Mouse (Mus musculus) adrenal gland, postnatal 36 days (tissue): ENCODE results near the gene Atf6b. TPM values are rescaled to one million over a fixed set of nuclear protein-coding genes. Genes with fewer than 3 reads are reported as not detected.

Experiments used
- DNase-seq, 2 experiments: peaks; one replicate each; pipeline ENCODE4 v3.0.0; 2021; ENCODE audit warnings: mixed read lengths in 1 of 2
- total RNA-seq, 2 experiments: library from RNA; stranded (reverse); gene quantifications; 2 replicates each; pipeline ENCODE4 v1.2.3; 2021

Atf6b gene
- total RNA-seq, 2 experiments from 2014 or later, result 45.7 to 58.8 TPM

DNA sequence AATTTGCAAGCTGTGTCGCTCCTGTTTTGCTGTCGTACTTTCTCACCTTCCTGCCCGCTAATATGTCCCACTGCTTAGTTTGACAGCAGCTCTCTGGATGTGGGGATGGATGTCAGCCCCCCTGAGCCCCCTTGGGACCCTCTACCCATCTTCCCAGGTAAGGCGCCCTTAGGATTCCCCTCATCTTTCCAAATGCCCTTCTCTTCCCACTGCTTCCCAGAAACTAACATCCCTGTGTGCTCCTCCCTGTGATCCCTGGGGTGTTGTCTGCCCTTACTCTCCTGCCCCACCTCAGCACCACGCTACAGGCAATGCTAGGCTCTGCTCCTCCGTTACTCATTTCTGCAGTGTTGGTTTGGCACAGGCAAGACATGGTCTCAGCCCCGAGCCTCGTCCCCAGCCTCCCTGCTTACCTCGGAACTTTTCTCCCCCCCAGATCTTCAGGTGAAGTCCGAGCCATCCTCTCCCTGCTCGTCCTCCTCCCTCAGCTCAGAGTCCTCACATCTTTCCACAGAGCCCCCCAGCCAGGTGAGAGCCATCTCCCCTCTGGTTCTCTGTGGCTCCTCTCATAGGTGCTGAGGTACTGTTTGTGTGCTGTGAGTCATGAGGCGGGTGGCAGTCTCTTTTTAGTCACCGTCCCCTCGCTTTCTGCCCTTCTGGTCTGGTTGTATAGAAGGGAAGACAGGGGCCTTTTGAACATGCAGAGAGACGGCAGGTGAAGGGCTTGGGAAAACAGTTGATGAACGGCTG is 1.4 kb downstream of the Atf6b start:
- DNase-seq, result no peak

DNA sequence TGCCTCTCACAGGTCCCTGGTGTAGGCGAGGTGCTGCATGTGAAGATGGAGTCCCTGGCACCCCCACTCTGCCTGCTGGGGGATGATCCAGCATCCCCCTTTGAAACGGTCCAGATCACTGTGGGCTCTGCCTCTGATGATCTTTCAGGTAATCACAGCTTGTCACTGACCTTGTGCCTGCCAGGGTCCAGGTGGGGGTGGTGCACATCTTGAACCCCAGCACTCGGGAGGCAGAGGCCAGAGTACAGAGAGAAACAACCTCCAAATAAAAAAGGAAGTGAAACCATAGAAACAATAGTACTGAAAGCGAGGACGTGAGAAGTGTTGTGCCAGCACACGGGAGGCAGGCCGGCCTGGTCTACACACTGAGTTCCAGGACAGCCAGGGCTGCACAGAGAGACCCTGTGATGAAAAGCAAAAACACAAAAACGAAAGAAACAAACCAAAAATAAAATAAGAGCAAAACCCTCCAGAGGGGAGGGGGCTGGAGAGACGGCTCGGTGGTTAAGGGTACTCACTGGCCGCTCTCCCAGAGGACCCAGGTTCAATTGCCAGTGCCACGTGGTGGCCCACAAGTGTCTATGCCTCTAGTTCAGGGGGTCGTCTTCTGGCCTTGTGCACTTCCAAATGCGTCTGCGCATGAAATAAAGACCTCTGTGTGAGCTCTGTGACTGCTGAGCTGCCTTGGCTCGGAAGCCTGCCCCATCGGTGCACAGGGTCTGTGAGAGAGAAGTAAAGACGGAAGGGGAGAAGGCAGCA is 2.3 kb downstream of the Atf6b start:
- no peak for DNase-seq

DNA sequence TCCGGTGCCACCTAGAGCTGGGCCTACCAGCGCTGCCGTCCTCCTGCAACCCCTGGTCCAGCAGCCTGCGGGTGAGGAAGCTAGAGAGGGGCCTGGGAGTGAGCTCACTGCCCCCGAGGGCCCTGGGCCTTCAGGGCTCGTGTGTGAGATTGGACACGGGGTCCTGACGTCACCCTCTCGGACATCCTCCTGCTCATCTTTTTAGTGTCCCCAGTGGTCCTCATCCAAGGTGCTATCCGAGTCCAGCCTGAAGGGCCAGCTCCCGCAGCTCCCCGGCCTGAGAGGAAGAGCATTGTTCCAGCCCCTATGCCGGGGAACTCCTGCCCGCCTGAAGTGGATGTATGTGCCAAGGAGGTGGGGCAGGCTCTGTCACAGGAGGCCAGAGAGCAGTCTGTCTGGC is 3.8 kb downstream of the Atf6b start:
- DNase-seq, result no peak

DNA sequence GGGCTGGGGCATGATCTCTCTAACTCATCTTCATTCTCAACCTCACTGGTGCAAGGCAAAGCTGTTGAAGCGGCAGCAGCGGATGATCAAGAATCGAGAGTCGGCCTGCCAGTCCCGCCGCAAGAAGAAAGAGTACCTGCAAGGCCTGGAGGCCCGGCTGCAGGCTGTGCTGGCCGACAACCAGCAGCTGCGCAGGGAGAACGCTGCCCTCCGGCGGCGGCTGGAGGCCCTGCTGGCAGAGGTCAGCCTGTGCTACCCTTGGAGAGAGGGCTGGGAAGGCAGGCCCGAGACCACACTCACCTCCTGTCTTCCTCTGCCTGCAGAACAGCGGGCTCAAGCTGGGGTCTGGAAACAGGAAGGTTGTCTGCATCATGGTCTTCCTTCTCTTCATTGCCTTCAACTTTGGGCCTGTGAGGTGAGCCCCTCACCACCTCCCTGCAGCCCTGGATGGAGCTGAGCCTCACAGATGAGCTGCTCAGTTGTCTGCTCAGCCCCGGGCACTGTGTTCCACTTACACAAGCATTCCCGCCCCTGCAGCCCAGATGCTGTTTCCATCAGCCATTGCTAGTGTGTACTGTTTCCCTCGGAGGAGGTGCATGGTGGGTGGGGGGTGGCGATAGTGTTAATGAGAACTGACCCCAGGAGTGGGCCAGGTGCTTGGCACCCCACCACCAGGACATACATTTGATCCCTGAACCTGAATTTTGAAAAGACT is 4.7 kb downstream of the Atf6b start:
- peak; percentile 64 to 81 for DNase-seq

DNA sequence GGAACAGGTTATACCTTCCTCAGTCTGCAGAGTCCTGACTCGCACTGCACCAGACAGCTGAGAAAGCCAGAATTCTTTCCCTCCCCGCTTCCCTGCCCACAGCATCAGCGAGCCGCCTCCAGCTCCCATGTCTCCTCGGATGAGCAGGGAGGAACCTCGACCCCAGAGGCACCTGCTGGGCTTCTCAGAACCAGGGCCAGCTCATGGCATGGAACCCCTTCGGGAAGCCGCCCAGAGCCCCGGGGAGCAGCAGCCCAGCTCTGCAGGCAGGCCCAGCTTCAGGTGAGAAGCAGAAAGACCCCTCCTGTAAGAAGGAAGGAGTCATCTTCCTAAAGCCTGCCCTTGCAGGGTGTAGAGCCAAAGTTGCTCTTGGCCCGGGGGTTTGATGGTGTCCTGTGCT is 5.6 kb downstream of the Atf6b start:
- DNase-seq, result no peak

DNA sequence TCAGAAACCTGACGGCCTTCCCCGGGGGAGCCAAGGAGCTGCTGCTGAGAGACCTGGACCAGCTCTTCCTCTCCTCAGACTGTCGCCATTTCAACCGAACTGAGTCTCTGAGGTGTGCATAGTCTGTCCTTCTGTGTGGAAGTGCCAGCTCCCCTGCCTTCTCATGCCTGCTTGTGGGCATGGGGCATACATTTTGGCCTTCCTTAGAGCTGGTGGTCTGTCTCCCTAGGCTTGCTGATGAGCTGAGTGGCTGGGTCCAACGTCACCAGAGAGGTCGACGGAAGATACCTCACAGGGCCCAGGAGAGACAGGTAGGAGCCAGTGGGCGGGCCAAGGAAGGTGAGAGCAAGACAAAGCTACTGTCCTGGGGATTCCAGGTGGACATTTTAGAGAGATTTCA is 6.0 kb downstream of the Atf6b start:
- DNase-seq, result no peak

DNA sequence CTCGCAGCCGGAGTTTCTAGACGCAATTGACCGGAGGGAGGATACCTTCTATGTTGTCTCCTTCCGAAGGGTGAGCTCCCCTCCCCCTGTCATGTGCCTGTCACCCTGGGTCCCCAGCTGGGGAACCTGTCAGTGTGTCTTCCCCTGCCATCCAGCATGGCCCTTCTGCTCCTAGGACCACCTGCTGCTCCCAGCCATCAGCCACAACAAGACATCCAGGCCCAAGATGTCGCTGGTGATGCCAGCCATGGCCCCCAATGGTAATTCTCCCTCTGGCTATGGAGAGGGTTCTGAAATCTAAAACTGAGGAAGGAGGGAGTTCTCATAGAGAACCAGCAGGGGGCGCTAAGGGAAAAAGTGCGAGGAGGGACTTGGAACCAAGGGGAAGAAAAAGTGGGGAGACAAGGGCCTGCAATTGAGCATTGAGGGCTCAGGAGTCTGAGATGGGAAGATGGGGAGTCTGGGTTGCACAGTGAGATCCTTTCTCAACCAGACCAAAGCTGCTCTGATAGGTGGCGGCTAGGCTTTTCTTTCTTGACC is 6.9 kb downstream of the Atf6b start:
- peak; percentile 59 to 80 for DNase-seq

DNA sequence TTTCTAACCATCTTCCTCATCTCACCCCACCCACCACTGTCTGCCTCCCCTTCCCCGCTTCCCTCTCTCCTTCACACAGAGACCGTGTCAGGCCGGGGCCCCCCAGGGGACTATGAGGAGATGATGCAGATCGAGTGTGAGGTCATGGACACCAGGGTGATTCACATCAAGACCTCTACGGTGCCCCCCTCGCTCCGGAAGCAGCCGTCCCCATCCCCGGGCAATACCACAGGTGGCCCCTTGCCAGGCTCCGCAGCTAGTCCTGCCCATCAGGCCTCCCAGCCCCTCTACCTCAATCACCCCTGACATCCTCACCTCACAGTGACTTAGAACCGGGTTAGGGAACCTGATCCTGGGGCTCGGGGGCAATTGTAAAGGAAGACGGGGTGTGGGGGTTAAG is 7.4 kb downstream of the Atf6b start:
- no peak for DNase-seq

DNA sequence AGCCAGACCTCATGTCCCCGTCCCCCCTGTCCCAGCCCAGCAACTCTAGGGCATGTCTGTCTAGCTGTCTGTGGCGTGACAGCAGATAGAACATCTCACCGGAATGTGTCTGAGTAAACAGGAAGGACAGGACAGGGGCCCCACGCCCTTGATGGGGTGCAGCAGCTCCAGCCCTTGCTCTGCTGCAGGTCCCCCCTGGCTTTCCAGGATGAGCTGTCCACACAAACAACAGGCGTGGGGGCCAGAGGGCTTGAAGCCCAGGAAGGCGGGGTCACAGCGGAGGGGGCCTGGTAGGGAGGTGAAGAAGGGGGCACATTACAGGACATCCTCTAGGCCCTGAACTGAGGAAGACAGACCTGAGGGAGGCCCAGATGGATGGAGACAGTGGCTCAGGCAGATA is 8.2 kb downstream of the Atf6b start:
- DNase-seq, result peak; percentile 70 to 75

DNA sequence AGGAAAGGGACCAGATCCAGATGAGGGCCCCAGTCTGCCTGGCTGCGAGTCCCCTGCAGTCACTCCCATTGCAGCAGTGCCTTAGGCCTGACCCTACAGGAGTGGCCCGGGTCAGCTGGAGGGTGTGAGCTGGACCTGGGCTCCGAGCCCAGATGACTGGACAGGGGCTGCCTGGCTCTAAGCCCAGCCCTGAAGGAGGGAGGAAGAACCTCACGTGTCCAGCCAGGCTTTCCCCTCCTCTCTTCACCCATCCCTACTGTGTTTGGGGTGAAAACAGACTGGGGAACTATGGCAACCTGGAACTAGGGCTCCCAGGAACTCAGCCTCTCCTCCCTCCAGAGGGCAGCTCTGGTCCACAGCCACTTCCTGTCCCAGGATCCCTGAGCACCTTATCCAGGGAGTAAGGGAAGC is 8.6 kb downstream of the Atf6b start:
- DNase-seq, result peak; percentile 88 to 92

DNA sequence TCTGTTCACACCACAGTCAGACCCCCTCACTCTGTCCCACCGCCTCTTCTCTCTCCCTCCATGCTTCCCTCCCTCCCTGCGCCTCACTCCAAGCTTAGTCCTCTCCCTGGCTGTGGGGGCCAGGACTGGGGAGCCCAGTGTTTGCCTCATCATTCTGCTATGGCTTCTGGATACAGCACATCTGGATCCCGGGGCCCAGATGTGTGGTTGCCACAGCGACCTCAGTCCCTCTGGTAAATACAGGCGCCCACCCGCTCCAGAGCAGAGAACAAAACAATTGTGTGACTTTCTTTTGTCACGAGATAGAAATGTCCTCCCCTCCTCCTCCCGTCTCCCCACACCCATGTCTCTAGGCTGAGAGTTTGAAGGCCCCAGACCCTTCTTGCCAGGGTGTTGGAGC is 9.7 kb downstream of the Atf6b start:
- no peak for DNase-seq

DNA sequence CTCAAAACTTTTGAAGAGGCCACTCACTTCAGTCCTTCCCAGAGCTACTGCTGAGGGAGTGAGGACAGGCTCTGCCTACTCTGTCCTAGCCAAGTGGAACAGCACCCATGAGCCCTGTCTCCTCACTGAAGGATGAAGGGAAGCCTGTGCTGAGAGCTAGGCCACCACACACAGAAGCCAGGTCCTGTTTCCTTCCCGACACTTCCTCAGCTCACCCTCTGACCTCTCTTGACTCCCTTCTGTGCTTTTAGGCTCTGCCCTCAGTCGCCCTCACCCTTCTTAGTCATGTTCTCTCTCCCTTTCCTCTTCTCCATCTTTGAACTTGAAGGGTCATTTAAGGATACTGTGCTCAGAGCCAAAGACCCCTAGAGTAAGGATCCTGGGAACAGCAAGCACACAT is 10.3 kb downstream of the Atf6b start:
- DNase-seq, result no peak

DNA sequence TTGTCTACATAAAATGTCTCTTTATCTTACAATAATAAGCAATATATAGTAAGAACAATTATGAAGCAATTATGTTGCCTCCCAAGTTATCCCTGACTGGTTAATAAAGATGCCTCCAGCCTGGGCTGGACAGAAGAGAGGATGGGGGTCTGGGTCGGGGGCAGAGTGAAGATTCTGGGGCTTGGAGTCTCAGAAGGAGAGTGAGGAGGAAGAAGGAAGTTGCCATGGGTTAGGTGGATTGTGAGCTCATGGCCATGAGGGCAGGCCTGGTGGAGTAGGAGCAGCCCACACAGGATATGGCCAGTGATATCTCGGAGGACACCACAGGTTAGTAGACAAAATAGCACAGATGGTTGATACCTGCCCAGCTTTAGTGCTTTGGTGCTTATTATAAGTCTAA is 11.2 kb downstream of the Atf6b start:
- DNase-seq, result no peak

DNA sequence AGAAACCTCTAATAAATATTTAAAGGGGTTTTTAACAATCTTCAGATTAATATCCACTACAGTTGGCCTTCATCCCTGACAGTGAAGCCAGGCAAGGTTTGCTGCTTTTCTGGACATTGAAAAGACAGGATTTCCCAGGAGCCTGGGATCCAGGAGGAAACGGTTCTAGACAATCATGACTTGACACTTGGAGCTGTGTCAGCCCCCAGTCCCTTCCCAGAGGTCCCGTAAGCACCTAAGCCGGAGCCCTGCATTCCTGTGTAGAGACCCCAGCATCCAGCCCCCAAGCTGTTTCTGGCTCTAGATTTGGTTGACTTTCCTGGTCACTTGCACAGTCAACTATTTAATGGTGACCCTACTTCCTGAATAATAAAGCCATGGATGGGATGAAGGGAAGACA is 11.6 kb downstream of the Atf6b start:
- DNase-seq, result no peak

DNA sequence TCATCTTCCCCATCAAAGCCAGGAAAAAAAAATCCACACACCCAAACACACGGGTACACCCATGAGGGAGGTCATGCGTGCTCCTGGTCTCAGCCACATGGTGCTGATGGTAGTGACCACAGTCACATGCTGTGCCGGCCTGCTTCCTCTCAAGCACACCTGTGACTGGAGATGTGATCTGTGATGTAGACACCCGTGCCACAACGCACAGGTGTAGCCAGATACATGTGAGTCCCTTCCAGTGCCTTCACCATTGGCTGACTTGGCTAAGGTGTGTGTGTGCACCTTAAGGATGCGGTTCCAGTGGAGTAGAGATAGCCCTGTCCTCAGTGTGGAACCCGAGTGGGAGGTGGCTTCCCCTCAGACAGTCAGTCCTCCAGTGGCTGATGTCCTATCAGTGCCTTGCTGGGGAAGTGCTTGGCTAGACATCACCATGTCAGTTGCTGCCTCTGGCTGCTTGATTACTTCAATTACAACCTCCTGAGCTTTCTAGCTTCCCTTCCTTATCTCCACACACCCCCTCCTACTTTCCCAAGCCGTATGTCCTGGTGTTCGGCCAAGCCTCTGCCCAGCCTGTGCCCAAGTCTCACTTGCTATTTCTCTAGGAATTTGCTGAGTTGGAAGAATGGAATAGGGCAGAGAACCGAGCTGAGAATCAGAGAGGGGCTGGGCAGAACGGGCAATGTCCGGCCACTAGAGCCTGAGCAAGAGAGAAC is 12.4 kb downstream of the Atf6b start:
- DNase-seq, result no peak

DNA sequence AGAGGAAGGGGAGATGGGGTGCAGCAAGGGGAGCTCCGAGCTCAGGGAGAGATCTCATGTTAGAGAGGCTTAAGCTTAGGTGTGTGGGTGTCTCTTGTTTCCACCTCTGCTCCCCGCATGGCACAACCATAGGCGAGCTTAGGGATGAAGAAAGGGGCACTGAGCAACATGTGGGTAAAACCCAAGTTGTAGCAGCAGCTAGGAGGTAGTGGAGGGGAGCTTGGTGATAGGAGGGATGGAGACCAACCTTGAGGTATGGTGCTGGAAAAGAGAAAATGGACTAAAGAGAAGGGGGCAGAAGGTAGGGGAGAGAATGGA is 12.9 kb downstream of the Atf6b start:
- DNase-seq, result no peak

DNA sequence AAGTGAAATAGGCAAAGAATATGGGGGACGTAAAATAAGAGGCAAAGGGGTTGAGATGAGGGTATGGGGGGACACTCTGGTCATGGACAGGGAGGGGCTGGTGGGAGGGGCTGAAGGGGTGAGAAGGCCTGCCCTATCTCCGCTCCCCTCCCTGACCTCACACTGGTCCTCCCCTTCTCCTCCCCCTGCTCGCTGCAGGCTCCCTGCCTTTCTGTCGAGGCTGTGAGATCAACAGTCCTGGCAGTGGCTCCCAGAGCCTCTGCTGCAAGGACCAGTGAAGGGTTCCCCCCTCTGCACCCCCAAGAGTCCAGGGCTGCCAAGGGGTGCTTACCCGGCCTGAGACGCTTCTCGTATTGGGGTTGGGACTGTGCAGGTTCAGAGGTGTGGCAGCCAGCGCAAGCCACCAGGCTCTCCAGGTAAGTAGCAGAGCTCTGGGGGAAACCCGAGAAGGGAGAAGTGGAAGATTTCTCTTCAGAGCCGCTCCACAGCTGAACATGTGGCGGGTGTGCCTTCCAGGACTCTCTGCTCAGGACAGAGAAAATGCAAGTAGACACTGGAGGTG is 13.4 kb downstream of the Atf6b start:
- DNase-seq, result peak in 1 of 2 experiments; percentile 38

DNA sequence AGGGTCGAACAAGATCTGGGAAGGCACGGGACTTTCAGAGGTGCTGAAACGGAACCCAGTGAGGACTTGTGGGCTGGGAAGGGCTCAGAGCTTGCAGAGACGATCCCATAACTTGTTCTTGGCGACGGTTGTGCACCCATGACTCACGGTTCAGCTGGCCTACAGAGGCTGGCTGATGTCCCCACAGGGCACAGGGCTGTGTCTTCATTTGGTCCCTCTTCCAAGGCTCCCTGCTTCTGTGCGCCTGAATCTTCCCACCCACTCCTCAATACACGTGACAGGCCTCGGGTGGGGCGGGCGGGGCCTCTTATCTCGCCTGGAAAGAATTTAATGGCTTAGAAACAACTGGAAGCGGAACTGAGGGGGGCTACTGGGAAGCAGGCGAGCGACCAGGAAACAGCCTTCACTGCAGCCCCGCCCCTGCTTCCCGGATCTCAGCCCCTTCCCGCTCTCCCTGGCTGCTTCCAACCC is 14.2 kb downstream of the Atf6b start:
- peak; percentile 76 to 78 for DNase-seq

DNA sequence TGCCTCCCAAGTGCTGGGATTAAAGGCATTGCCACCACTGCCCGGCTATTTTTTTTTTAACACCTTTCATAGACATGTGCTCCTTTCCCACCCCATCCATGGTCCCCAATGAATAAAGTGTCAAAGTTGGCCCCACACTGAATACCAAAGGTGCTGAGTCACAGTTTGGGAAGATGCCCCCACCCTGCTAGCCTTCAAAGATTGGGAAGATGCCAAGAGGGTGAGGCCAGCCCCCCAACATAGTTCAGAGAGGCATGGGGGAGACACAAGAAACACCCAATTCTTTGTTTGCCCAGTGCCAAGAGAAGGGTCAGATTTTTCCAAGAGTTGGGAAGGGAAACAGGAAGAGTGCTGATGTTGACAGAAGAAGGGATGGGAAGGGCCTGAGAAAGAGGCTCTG is 15.5 kb downstream of the Atf6b start:
- DNase-seq, result no peak

DNA sequence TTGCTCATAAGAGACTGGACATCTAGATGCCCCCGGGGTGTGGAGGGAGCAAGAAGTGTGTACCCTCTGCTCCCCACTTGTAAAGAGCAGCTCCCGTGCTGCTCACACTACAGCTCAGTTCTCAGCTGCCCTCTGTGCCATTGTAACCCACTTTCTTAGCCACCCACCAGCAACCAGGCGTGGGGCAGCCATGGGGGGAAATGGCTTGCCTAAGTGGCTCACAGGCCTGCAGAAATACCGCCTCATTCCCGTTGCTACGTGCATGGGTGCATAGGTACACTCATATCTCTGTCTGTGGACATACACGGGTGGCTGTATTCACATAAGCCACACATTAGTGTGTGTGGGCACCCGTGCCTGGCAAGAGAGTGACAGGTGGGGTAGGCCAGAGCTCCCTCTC is 16.0 kb downstream of the Atf6b start:
- DNase-seq, result no peak

DNA sequence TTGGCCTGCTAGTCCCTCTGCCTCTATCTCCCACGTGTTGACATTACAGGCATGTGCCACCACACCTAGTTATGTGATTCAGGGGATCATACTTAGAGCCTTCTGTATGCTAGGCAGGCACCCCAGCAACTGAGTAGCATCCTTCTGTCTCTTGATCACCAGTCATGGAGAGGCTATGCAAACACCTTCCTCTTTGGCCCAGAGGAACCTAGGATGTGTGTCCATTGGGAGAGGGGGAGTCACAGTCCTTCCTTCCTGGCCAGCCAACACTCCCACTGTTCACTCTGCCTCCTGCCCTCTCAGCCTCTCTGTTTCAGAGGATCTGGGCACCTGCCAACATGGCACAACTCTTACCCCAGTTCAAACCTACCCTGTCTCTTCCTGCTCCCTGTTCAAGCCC is 16.6 kb downstream of the Atf6b start:
- no peak for DNase-seq

DNA sequence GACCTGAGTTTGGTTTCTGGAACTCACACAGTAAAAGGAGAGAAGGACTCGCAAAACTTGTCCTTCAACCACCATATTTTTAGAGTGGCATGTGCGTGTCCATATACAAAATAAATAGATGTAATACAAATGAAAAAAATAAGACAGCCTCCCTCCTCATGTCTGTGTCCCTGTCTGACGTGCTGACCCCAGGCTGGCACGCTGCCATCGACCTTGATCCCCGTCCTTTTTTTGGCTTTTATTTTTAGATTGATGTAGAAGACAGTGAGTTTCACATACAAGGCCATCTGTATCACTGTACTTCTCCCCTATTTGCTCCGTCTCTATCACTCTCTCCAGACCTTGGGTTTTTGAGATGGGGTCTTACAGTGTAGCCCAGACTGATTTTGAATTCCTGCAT is 17.5 kb downstream of the Atf6b start:
- DNase-seq, result peak in 1 of 2 experiments; percentile 75
